Mouse (Mus musculus) lung, postnatal 0 days (tissue): ENCODE results near the gene Gtdc1.

Experiments
- CTCF ChIP-seq: IDR thresholded peaks from 2 replicates; pipeline ENCODE4 v1.5.1; 2016; ENCODE audit warnings: antibody characterized with exemption, mild to moderate bottlenecking
- EP300 ChIP-seq: IDR thresholded peaks from 2 replicates; pipeline ENCODE4 v1.6.1; 2016; ENCODE audit warnings: antibody characterized with exemption, mild to moderate bottlenecking, control low read depth

DNA sequence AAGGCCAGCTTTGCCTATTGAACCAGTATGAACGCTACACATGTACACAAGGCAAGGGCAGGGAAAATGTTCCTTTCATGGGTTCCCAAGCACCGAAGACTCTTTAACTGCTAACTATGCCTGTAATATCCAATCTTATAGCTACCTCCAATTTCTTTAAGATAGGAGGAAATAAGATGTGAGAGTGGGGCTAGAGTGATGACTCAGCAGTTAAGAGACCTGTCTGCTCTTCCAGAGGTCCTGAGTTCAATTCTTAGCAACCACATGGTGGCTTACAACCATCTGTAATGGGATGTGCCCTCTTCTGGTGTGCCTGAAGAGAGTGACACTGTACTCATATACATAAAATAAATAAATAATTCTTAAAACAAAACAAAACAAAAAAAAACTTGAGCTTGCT is 17.2 kb upstream of the Gtdc1 start:
- no peak for TF ChIP-seq EP300
- no peak for TF ChIP-seq CTCF
